Mouse (Mus musculus) spleen, adult 10 weeks (tissue): ENCODE results near the gene H2-Q6. TPM values are rescaled to one million over a fixed set of nuclear protein-coding genes. Genes with fewer than 3 reads are reported as not detected.

Source experiments
- polyA plus RNA-seq: library from polyadenylated mRNA; stranded (reverse); fragments of 350-450 nt; fragmentation: Illumina TruSeq; extraction: RNeasy Lipid Tissue Mini Kit (QIAGEN cat#74804); gene quantifications from one replicate; pipeline ENCODE4 v1.2.3, GENCODE M21; 2015; ENCODE audit warnings: low replicate concordance; ENCODE audit not compliant: insufficient read depth

H2-Q6 gene
- 354 TPM for polyA plus RNA-seq

GRCm38 (mm10) chr17:35424624-35425416 is at the start of gene H2-Q6:
Gene H2-Q6, plus strand, starts transcription at chr17:35424850.

GRCm38 (mm10) chr17:35379369-35379728 is 45.3 kb upstream of the H2-Q6 start, which contains the start of gene H2-Q4:
Gene H2-Q4, plus strand, starts transcription at chr17:35379617.

GRCm38 (mm10) chr17:35438885-35439284 is 14.2 kb downstream of the H2-Q6 start, which contains the start of gene H2-Q7:
Gene H2-Q7, plus strand, starts transcription at chr17:35439155.

GRCm38 (mm10) chr17:35469842-35470751 is 45.4 kb downstream of the H2-Q6 start, which contains the start of gene H2-Q10:
Gene H2-Q10, plus strand, starts transcription at chr17:35470089.

Other genes with a start within 250 kb of the H2-Q6 start
- 157 TPM for gene Aif1, start 248.8 kb upstream of the H2-Q6 start, polyA plus RNA-seq
- gene Lst1, start 236.4 kb upstream of the H2-Q6 start, polyA plus RNA-seq, result 139 TPM
- 99.6 TPM for gene Ltb, start 230.4 kb upstream of the H2-Q6 start, polyA plus RNA-seq
- gene Tnf, start 222.8 kb upstream of the H2-Q6 start, polyA plus RNA-seq, result 15.3 TPM
- gene Lta, start 219.5 kb upstream of the H2-Q6 start, polyA plus RNA-seq, result 24.3 TPM
- gene Gm16181, start 204.0 kb upstream of the H2-Q6 start, polyA plus RNA-seq, result 0.72 TPM
- gene Atp6v1g2, start 191.2 kb upstream of the H2-Q6 start, polyA plus RNA-seq, result 14.4 TPM
- gene Nfkbil1, start 189.1 kb upstream of the H2-Q6 start, polyA plus RNA-seq, result 3.1 TPM
- gene Ddx39b, start 183.1 kb upstream of the H2-Q6 start, polyA plus RNA-seq, result 220 TPM
- gene H2-D1, start 162.1 kb upstream of the H2-Q6 start, polyA plus RNA-seq, result 1,132 TPM
- gene H2-Q1, start 104.4 kb upstream of the H2-Q6 start, polyA plus RNA-seq, result not detected
- gene H2-Q2, start 82.6 kb upstream of the H2-Q6 start, polyA plus RNA-seq, result 0.76 TPM
- 233 TPM for gene H2-Q4, start 45.2 kb upstream of the H2-Q6 start, polyA plus RNA-seq
- gene H2-Q7, start 14.3 kb downstream of the H2-Q6 start, polyA plus RNA-seq, result 333 TPM
- 14.7 TPM for gene H2-Q10, start 45.2 kb downstream of the H2-Q6 start, polyA plus RNA-seq
- not detected for gene Pou5f1, start 81.2 kb downstream of the H2-Q6 start, polyA plus RNA-seq
- 11.4 TPM for gene Tcf19, start 92.0 kb downstream of the H2-Q6 start, polyA plus RNA-seq
- 4.5 TPM for gene Cchcr1, start 92.2 kb downstream of the H2-Q6 start, polyA plus RNA-seq
- not detected for gene Psors1c2, start 108.4 kb downstream of the H2-Q6 start, polyA plus RNA-seq
- not detected for gene Cdsn, start 127.3 kb downstream of the H2-Q6 start, polyA plus RNA-seq
- gene 2300002M23Rik, start 142.6 kb downstream of the H2-Q6 start, polyA plus RNA-seq, result not detected
- not detected for gene Sfta2, start 176.7 kb downstream of the H2-Q6 start, polyA plus RNA-seq
- not detected for gene Gm9573, start 201.8 kb downstream of the H2-Q6 start, polyA plus RNA-seq
- not detected for gene Mucl3, start 218.8 kb downstream of the H2-Q6 start, polyA plus RNA-seq
- 10.5 TPM for gene Vars2, start 242.7 kb downstream of the H2-Q6 start, polyA plus RNA-seq
- 8.0 TPM for gene Gtf2h4, start 248.9 kb downstream of the H2-Q6 start, polyA plus RNA-seq